Mouse (Mus musculus) CH12.LX (cell line): ENCODE measurements around the gene Pkp4.

Source experiments
- CHD2 ChIP-seq: IDR thresholded peaks from 2 replicates; pipeline ENCODE4 v1.6.1; 2011; ENCODE audit warnings: low read length, improper control_type of control experiment
- CTCF ChIP-seq, 2 experiments: IDR thresholded peaks in 1 of 2; conservative IDR thresholded peaks in 1 of 2; 2 replicates each; pipeline ENCODE4 v1.5.1; 2011 to 2012; ENCODE audit warnings: low read depth in 2 of 2, low read length in 2 of 2, improper control_type of control experiment in 1 of 2, inconsistent platforms in 1 of 2, mild to moderate bottlenecking in 1 of 2, moderate library complexity in 1 of 2
- EP300 ChIP-seq: IDR thresholded peaks from 2 replicates; pipeline ENCODE4 v1.6.1; 2011; ENCODE audit warnings: low read length, improper control_type of control experiment
- HCFC1 ChIP-seq: IDR thresholded peaks from 2 replicates; pipeline ENCODE4 v1.6.1; 2012; ENCODE audit warnings: low read depth, mild to moderate bottlenecking, inconsistent platforms, low read length, improper control_type of control experiment
- IRF4 ChIP-seq: IDR thresholded peaks from 2 replicates; pipeline ENCODE4 v1.6.1; 2014; ENCODE audit warnings: low read depth, mild to moderate bottlenecking, inconsistent platforms, low read length, improper control_type of control experiment
- MAFK ChIP-seq: IDR thresholded peaks from 2 replicates; pipeline ENCODE4 v1.6.1; 2011; ENCODE audit warnings: low read length, improper control_type of control experiment; ENCODE audit not compliant: insufficient replicate concordance
- NELFE ChIP-seq: IDR thresholded peaks from 2 replicates; pipeline ENCODE4 v1.6.1; 2011; ENCODE audit warnings: low read depth, low read length, improper control_type of control experiment
- POLR2A ChIP-seq: IDR thresholded peaks from 2 replicates; pipeline ENCODE4 v1.6.1; 2011; ENCODE audit warnings: low read depth, mild to moderate bottlenecking, improper control_type of control experiment, low read length
- RAD21 ChIP-seq: IDR thresholded peaks from 2 replicates; pipeline ENCODE4 v1.6.1; 2011; ENCODE audit warnings: low read depth, mild to moderate bottlenecking, low read length, improper control_type of control experiment, moderate library complexity
- TCF12 ChIP-seq: IDR thresholded peaks from 2 replicates; pipeline ENCODE4 v1.6.1; 2014; ENCODE audit warnings: low read depth, mild to moderate bottlenecking, inconsistent platforms, low read length, improper control_type of control experiment
- USF1 ChIP-seq: IDR thresholded peaks from 2 replicates; pipeline ENCODE4 v1.6.1; 2014; ENCODE audit warnings: low read depth, mild to moderate bottlenecking, inconsistent platforms, low read length, improper control_type of control experiment
- ZMIZ1 ChIP-seq: IDR thresholded peaks from 2 replicates; pipeline ENCODE4 v1.6.1; 2012; ENCODE audit warnings: low read depth, mild to moderate bottlenecking, inconsistent platforms, low read length, improper control_type of control experiment

DNA sequence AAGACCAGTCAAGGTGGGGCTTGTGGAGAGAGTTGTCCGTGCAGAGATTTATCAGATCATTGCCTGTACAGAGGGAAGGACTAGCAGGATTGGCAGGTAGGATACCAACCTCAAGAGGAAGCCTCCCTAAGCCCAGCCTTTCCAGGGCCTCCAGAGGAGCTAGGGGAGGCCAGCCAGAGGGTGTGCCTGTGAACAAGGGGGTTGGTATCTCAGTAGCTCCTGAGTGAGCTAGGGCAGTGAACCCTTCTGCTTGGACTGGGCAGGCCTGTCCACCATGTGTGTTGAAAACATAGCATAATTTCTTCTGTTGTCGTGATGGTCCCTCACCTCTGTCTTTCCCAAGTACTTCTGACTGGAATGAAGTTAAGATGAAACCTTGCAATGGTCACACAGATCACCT is 100.6 kb downstream of the Pkp4 start:
- no peak for TF ChIP-seq HCFC1
- TF ChIP-seq USF1, result no peak
- TF ChIP-seq EP300, result no peak
- no peak for TF ChIP-seq ZMIZ1
- TF ChIP-seq TCF12, result no peak
- TF ChIP-seq IRF4, result no peak
- TF ChIP-seq CTCF (conservative IDR thresholded peaks at IDR 0.05 in 1 of 2, IDR thresholded peaks at IDR 0.05 in 1 of 2; ENCODE audit: low read depth in 2 of 2, low read length in 2 of 2), result no peak
- no peak for TF ChIP-seq POLR2A
- TF ChIP-seq CHD2, result no peak
- TF ChIP-seq NELFE, result no peak
- TF ChIP-seq MAFK, result no peak
- TF ChIP-seq RAD21, result no peak
